Mouse (Mus musculus) MEL-GATA-1-ER (cell line): ENCODE measurements around the gene 8030411F24Rik.
"Not testable (repeated sequence)": the region's sequence is repeated elsewhere in the genome, so short reads cannot be mapped to it uniquely, and the experiment has no call there.

Source experiments
- DNase-seq: peaks from one replicate; pipeline ENCODE4 v3.0.0-alpha.2; 2012; ENCODE audit warnings: low read depth; ENCODE audit errors: extremely low read depth

Gene 8030411F24Rik

GRCm38 (mm10) chr2:148781709-148782108 is at the start of gene 8030411F24Rik:
TSS of gene 8030411F24Rik (plus strand) at chr2:148782009.
- no peak for DNase-seq

GRCm38 (mm10) chr2:148732327-148733000 is 49.3 kb upstream of the 8030411F24Rik start, which contains the start of gene Napb:
TSS of gene Napb (minus strand) at chr2:148732467.
- no peak for DNase-seq

DNA sequence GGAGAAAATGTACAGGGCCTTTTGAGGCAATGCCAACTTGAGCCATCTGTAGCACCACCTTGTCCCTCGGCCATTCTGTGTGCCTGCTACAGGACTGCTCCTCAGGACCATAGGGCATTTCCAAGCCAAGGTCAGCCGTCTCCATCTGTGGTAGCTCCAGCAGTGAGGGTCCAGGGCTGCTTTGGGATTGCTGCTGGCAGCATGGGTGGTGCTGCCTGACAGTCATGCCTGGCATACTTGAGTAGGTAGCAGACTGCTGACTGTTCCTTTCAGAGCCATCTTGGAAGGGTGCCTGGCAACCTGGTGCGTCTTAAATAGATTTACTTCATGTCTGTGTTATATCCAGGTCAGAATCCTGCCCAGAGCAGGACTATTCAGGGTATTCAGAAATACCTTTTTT is 38.8 kb upstream of the 8030411F24Rik start:
- no peak for DNase-seq

GRCm38 (mm10) chr2:148743846-148744407 is 37.9 kb upstream of the 8030411F24Rik start:
- DNase-seq, result no peak

- no peak for DNase-seq
Observed at GRCm38 (mm10) chr2:148750058-148750457, 31.8 kb upstream of the 8030411F24Rik start, which contains the start of gene Cstl1. TSS of gene Cstl1 (plus strand) at chr2:148750358.

- peak; percentile 62 for DNase-seq
Observed at GRCm38 (mm10) chr2:148751893-148752813, 29.7 kb upstream of the 8030411F24Rik start.

GRCm38 (mm10) chr2:148754310-148754846 is 27.4 kb upstream of the 8030411F24Rik start:
- no peak for DNase-seq

DNA sequence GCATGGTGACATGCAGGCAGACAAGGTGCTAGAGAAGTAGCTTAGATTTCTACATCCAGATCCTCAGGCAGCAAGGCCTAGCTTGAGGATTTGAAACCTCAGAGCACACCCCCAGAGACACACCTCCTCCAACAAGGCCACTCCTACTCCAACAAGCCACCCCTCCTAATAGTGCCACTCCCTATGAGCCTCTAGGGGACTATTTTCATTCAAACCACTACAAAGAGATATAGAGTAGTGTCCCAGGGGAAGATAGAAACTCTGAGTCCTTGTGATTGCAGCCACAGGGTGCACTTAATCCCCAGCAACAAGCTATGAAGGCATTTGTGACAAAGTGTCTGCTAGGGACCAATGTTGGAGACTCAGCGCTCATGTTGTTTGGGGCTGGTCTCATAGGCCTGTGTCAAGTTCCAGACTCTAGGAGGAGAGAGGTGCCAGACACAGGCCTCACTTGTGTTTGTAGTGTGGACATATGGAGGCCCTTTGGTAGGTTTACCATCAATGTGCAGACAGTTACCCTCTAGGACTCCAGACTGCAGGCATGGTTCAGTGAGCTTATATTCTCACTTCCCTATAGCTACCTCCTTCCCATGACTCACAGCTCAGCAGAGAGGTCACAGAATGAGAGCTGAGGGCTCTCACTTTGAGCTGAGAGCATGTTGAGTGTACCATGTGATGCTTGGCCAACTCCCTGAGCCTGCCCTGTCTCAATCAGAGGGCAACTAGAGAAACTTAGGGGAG is 18.0 kb upstream of the 8030411F24Rik start:
- DNase-seq, result no peak

GRCm38 (mm10) chr2:148771397-148771796 is 10.4 kb upstream of the 8030411F24Rik start, which contains the start of gene Cst11:
TSS of gene Cst11 (minus strand) at chr2:148771497.
- not testable (repeated sequence) for DNase-seq

DNA sequence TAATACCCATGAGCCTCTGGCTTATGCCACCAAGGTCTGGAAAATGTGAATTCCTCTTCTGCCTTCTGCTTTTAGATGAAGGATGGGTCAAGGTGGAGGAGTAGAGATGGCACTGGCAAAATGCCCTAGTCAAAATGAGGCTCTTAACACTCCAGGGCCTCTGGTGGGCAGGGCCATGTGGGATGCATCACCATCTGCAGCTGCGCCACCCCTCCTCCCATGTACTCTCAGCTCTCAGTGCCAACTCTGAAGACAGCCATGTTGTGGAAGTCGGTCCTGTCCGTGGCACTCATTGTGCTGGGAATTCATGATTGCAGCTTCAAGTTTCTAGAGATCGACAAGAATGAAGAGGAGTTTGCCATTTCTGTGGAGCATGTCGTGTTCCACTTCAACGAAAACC is 7.3 kb downstream of the 8030411F24Rik start, which contains the start of gene Cst12:
Gene Cst12, plus strand, starts transcription at position 220 of the 400 bp plus-strand sequence.
- DNase-seq, result no peak

DNA sequence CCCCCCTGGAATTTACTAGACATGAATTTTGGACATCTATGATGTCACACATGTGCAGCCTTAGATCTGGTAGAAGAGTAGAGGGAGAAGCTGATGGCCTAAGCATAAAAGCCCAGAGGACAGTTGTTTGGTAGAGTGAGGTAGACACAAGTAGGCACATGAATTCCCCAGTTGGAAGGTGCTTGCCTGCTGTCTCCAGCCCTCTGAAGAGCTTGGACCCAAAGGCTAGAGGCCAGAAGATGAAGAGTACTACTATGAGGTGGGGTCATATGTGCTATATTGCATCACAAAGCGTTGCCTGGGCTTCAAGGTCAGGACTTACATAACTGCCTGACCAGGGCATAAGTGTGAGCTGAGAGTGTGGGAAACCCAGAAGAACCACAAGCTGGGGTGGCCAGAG is 16.7 kb downstream of the 8030411F24Rik start, which contains the start of gene Cst8:
Gene Cst8, plus strand, starts transcription at position 301 of the 400 bp plus-strand sequence.
- DNase-seq, result no peak

- no peak for DNase-seq
Observed at GRCm38 (mm10) chr2:148801491-148801921, 19.7 kb downstream of the 8030411F24Rik start.

DNA sequence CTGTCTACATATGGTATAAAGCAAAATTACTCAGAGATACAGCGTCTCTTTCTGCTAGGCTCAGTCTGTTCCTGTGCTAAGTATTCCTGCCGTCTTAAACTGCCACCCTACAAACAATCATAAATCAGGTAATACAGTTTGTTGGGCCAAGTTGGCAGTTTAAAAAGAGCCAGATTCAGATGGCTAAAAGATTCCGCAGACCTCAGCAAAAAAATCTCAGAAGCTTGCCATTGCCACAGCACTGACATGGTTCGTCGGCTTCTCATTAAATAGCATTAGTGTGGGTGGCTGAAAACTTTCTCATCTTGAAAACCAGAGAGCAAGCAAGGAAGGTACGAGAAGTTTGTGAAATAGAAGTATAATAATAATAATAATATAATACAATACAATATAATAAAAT is 24.9 kb downstream of the 8030411F24Rik start:
- no peak for DNase-seq

- DNase-seq, result no peak
Observed at GRCm38 (mm10) chr2:148819909-148820308, 38.1 kb downstream of the 8030411F24Rik start, which contains the start of gene Cst13. TSS of gene Cst13 (plus strand) at chr2:148820081.

DNA sequence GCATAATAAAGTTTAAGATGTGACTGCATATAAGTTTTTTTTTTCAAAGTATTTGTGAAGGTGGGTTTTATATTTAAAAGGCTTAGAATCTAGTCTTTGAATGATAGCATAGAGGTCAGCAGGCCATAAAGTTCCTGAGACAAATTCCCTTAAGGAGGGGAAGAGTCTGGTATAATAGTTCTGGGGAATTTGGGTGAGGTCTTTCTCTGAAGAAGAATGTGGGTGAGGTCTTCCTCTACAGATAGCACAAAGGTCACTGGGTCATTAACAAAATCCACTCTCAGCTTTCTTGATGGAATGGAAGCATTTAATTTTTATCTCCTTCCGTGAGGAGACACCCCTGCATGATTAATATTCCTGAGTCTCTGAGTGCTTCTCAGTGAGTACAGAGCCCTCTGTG is 44.2 kb downstream of the 8030411F24Rik start:
- no peak for DNase-seq

DNA sequence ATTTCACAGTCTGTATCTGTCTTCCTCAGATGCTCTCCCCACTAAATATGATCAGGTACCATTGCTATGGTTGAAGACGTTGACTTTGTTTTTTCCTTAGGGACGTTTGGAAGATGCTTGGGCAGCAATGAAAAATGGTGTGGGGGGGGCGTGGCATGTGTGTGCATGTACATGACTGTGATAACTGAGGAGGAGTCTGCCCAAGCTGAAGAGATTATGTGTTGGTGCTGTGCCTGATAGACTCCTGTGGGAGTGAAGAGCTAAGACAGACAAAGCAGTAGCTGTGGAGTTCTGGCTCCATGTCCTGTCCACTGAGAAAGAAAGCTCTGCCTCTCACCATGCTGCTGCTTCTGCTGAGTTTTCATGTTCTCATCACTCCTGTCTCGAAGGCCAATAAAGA is 53.1 kb downstream of the 8030411F24Rik start, which contains the start of gene Cst9:
Gene Cst9, plus strand, starts transcription at position 236 of the 400 bp plus-strand sequence.
- DNase-seq, result no peak
